Mouse (Mus musculus): ENCODE results near the gene Igf1. TPM values are rescaled to one million over a fixed set of nuclear protein-coding genes. Genes with fewer than 3 reads are reported as not detected.

Gene Igf1
- polyA plus RNA-seq, 2 experiments = 72.4 to 93.6 TPM

DNA sequence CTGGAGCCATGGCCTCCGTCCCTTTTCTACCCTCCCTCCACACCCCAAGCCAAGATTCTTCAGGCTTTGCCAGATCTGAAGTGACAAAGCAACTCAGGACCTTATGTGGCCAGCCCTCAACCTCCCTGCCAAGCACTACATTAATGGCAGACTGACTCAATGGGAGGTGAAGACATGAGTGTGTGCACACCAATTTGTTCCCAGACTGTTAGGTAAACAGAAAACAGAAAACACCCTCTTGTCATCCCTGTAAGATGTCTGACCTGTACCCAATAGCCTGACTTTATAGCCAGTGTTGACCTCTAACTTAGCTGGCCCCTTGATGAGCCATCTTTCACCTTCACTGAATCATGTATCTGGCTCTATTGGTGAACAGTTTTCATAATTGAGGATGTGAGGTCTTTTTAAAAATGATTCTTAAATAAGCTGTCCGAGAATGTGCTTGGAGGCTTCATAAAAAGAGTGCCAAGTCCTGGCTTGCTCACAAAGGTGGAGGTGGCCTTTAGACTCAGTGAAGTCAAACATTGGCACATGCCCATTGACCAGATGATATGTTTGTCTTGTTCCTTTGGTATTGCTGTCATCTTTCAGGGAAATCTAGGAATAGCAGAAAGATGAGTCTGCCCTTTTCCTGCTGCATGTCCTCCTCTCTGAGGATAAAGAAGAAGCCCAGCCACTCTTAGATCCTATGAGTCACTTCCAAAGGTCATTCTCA, 27.4 kb downstream of the Igf1 start:
- no peak for DNase-seq (ENCODE audit: low spot score)
- H3K4me3 ChIP-seq (replicated peaks; ENCODE audit: low read length) = no peak overlapping the region
- 86% methylated on average over 2 of the region's 2 CpGs for WGBS
- no peak overlapping the region for H3K4me2 ChIP-seq (replicated peaks; ENCODE audit: low read depth, low read length, severe bottlenecking)
- no peak for ATAC-seq (ENCODE audit: low FRiP score, low read depth)
- H3K27ac ChIP-seq (replicated peaks; ENCODE audit: low read depth, low read length) = no peak overlapping the region
- H3K27me3 ChIP-seq (ENCODE audit: control insufficient read depth, insufficient read depth, low read length) = 0 out of 2 replicates have a peak, but pooled peaks cover 2% of the 10 kb centered on the region
- no peaks in the 10 kb centered on the region for H3K4me1 ChIP-seq (ENCODE audit: control insufficient read depth, insufficient read depth, low read length)
- H3K9ac ChIP-seq (ENCODE audit: low read depth, low read length, severe bottlenecking) = no peak overlapping the region
- TF ChIP-seq POLR2A (IDR thresholded peaks at IDR 0.05; ENCODE audit: borderline replicate concordance, extremely low read depth, insufficient read depth, insufficient read length) = no peak
- no peaks in the 10 kb centered on the region for H3K9me3 ChIP-seq (ENCODE audit: control insufficient read depth, low read length)
- no peaks in the 10 kb centered on the region for H3K36me3 ChIP-seq (ENCODE audit: control insufficient read depth, insufficient read depth, low read length)

- no peak for TF ChIP-seq POLR2A (IDR thresholded peaks at IDR 0.05; ENCODE audit: borderline replicate concordance, extremely low read depth, insufficient read depth, insufficient read length)
- H3K9me3 ChIP-seq (ENCODE audit: control insufficient read depth, low read length) = 0 out of 2 replicates have a peak, but pooled peaks cover 4% of the 10 kb centered on the region
- H3K36me3 ChIP-seq (ENCODE audit: control insufficient read depth, insufficient read depth, low read length) = no peaks in the 10 kb centered on the region
- H3K4me3 ChIP-seq (replicated peaks; ENCODE audit: low read length) = no peak overlapping the region
- H3K4me1 ChIP-seq (ENCODE audit: control insufficient read depth, insufficient read depth, low read length) = no peaks in the 10 kb centered on the region
- H3K9ac ChIP-seq (ENCODE audit: low read depth, low read length, severe bottlenecking) = no peak overlapping the region
- no peak for DNase-seq (ENCODE audit: low spot score)
- no peaks in the 10 kb centered on the region for H3K27me3 ChIP-seq (ENCODE audit: control insufficient read depth, insufficient read depth, low read length)
- H3K4me2 ChIP-seq (replicated peaks; ENCODE audit: low read depth, low read length, severe bottlenecking) = no peak overlapping the region
- no peak for ATAC-seq (ENCODE audit: low FRiP score, low read depth)
- H3K27ac ChIP-seq (replicated peaks; ENCODE audit: low read depth, low read length) = no peak overlapping the region
These were observed 31.8 kb downstream of the Igf1 start for GRCm38 (mm10) chr10:87889850-87890249.

GRCm38 (mm10) chr10:87892256-87892655, 34.2 kb downstream of the Igf1 start:
- H3K4me1 ChIP-seq (ENCODE audit: control insufficient read depth, insufficient read depth, low read length) = no peaks in the 10 kb centered on the region
- DNase-seq (ENCODE audit: low spot score) = no peak
- H3K27me3 ChIP-seq (ENCODE audit: control insufficient read depth, insufficient read depth, low read length) = no peaks in the 10 kb centered on the region
- TF ChIP-seq POLR2A (IDR thresholded peaks at IDR 0.05; ENCODE audit: borderline replicate concordance, extremely low read depth, insufficient read depth, insufficient read length) = no peak
- no peak for ATAC-seq (ENCODE audit: low FRiP score, low read depth)
- 0 out of 2 replicates have a peak, but pooled peaks cover 4% of the 10 kb centered on the region for H3K9me3 ChIP-seq (ENCODE audit: control insufficient read depth, low read length)
- no peak overlapping the region for H3K4me2 ChIP-seq (replicated peaks; ENCODE audit: low read depth, low read length, severe bottlenecking)
- H3K4me3 ChIP-seq (replicated peaks; ENCODE audit: low read length) = no peak overlapping the region
- no peaks in the 10 kb centered on the region for H3K36me3 ChIP-seq (ENCODE audit: control insufficient read depth, insufficient read depth, low read length)
- no peak overlapping the region for H3K27ac ChIP-seq (replicated peaks; ENCODE audit: low read depth, low read length)
- H3K9ac ChIP-seq (ENCODE audit: low read depth, low read length, severe bottlenecking) = no peak overlapping the region

- no peaks in the 10 kb centered on the region for H3K36me3 ChIP-seq (ENCODE audit: control insufficient read depth, insufficient read depth, low read length)
- H3K4me3 ChIP-seq (replicated peaks; ENCODE audit: low read length) = no peak overlapping the region
- H3K27ac ChIP-seq (replicated peaks; ENCODE audit: low read depth, low read length) = no peak overlapping the region
- H3K27me3 ChIP-seq (ENCODE audit: control insufficient read depth, insufficient read depth, low read length) = no peaks in the 10 kb centered on the region
- WGBS = 96% methylated on average over 1 of the region's 1 CpGs
- H3K4me2 ChIP-seq (replicated peaks; ENCODE audit: low read depth, low read length, severe bottlenecking) = no peak overlapping the region
- 0 out of 2 replicates have a peak, but pooled peaks cover 4% of the 10 kb centered on the region for H3K9me3 ChIP-seq (ENCODE audit: control insufficient read depth, low read length)
- H3K4me1 ChIP-seq (ENCODE audit: control insufficient read depth, insufficient read depth, low read length) = no peaks in the 10 kb centered on the region
- TF ChIP-seq POLR2A (IDR thresholded peaks at IDR 0.05; ENCODE audit: borderline replicate concordance, extremely low read depth, insufficient read depth, insufficient read length) = no peak
- H3K9ac ChIP-seq (ENCODE audit: low read depth, low read length, severe bottlenecking) = no peak overlapping the region
- no peak for ATAC-seq (ENCODE audit: low FRiP score, low read depth)
- no peak for DNase-seq (ENCODE audit: low spot score)
These were observed 35.2 kb downstream of the Igf1 start for GRCm38 (mm10) chr10:87893272-87893671.

DNA sequence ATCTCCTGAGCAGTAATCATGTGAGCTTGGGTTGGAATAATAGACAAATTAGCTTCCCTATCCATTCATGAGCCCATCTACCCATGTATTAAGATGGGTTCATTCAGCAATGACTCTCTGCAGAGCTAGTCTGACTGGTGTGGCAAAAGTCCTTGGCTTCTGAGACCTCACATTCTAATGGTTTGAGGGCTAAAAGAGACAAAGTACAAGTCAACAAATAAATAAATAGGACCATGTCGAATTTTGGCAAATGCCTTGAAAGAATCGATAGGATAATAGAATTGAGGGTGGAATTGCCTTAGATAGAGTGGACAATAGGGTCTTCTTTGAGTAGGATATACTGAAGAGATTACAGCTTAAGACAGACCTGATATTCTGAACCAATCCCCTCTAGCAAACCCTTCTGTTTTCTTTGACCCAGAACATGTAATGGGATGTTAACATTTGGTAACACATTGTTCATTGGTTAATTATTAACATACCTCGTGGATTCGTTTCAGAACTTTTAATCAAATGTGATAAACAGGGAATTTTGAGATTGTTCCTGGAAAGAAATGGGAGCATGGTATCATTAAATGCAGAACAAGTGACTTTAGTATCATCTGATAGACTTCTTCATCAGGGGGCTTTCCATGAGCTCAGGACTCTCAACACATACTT, 36.5 kb downstream of the Igf1 start:
- Histone ChIP-seq H3K36me3 (ENCODE audit: control insufficient read depth, insufficient read depth, low read length) (no peaks in the 10 kb centered on the region), H3K4me1 (ENCODE audit: control insufficient read depth, insufficient read depth, low read length) (no peaks in the 10 kb centered on the region; the same call in 1 of the 2 replicates), H3K4me2 (replicated peaks; ENCODE audit: low read depth, low read length, severe bottlenecking) (no peak overlapping the region), H3K27ac (replicated peaks; ENCODE audit: low read depth, low read length) (no peak overlapping the region), H3K9ac (ENCODE audit: low read depth, low read length, severe bottlenecking) (no peak overlapping the region), H3K4me3 (replicated peaks; ENCODE audit: low read length) (no peak overlapping the region), H3K9me3 (ENCODE audit: control insufficient read depth, low read length) (0 out of 2 replicates have a peak, but pooled peaks cover 4% of the 10 kb centered on the region), H3K27me3 (ENCODE audit: control insufficient read depth, insufficient read depth, low read length) (no peaks in the 10 kb centered on the region)
- TF ChIP-seq POLR2A (IDR thresholded peaks at IDR 0.05; ENCODE audit: borderline replicate concordance, extremely low read depth, insufficient read depth, insufficient read length) = no peak
- ATAC-seq (ENCODE audit: low FRiP score, low read depth) = no peak
- no peak for DNase-seq (ENCODE audit: low spot score)
- WGBS = 87% methylated on average over 4 of the region's 4 CpGs
